Mouse (Mus musculus) gastrocnemius, adult 2 months (tissue): ENCODE data around the gene Dok5. TPM values are rescaled to one million over a fixed set of nuclear protein-coding genes. Genes with fewer than 3 reads are reported as not detected.

Source experiments
- DNase-seq: peaks from one replicate; pipeline ENCODE4 v3.0.0; 2022
- H3K27ac ChIP-seq: fragments of 200-600 bp; 2 replicates; pipeline ENCODE4 v1.8.1; 2022; ENCODE audit warnings: mild to moderate bottlenecking
- H3K4me3 ChIP-seq: fragments of 200-600 bp; 2 replicates; pipeline ENCODE4 v1.8.1; 2022; ENCODE audit warnings: mild to moderate bottlenecking, moderate library complexity
- CTCF ChIP-seq: fragments of 200-600 bp; IDR thresholded peaks from 2 replicates; pipeline ENCODE4 v1.8.1; 2022; ENCODE audit warnings: antibody characterized with exemption, mild to moderate bottlenecking, moderate library complexity
- intact Hi-C: fragments of 180-260 bp; cut with DNase I; formaldehyde crosslinking; loops from one replicate; pipeline ENCODE4 v1.15.1; 2025
- total RNA-seq, 2 experiments: library from RNA; stranded (reverse); gene quantifications; 2 replicates each; pipeline ENCODE4 v1.2.3; 2021

The Dok5 gene
- total RNA-seq, 2 experiments from 2014 or later, result 2.9 to 3.8 TPM

GRCm38 (mm10) chr2:170862799-170863198 lies 131.2 kb downstream of the Dok5 start:
- intact Hi-C loops, result no loop called here
- DNase-seq, result no peak
- TF ChIP-seq CTCF, result no peak
- Histone ChIP-seq H3K4me3 (no peak overlapping the region), H3K27ac (no peak overlapping the region)

GRCm38 (mm10) chr2:170863201-170863600 lies 131.6 kb downstream of the Dok5 start:
- DNase-seq, result no peak
- H3K27ac ChIP-seq, result no peak overlapping the region
- intact Hi-C loops, result no loop called here
- no peak for TF ChIP-seq CTCF
- no peak overlapping the region for H3K4me3 ChIP-seq

- H3K4me3 ChIP-seq, result no peak overlapping the region
- TF ChIP-seq CTCF, result peak; percentile 45
- no peak for DNase-seq
- no peak overlapping the region for H3K27ac ChIP-seq
- intact Hi-C loops, result no loop called here
Measured at GRCm38 (mm10) chr2:170864043-170864442, 132.4 kb downstream of the Dok5 start.

GRCm38 (mm10) chr2:170864820-170865219 lies 133.2 kb downstream of the Dok5 start:
- no peak overlapping the region for H3K4me3 ChIP-seq
- H3K27ac ChIP-seq, result no peak overlapping the region
- no peak for DNase-seq
- intact Hi-C loops, result no loop called here
- TF ChIP-seq CTCF, result no peak

GRCm38 (mm10) chr2:170870566-170870965 lies 139.0 kb downstream of the Dok5 start:
- no peak overlapping the region for H3K27ac ChIP-seq
- no peak for DNase-seq
- no peak overlapping the region for H3K4me3 ChIP-seq
- no peak for TF ChIP-seq CTCF
- intact Hi-C loops, result no loop called here

GRCm38 (mm10) chr2:170871469-170871868 lies 139.9 kb downstream of the Dok5 start:
- Histone ChIP-seq H3K4me3 (no peak overlapping the region), H3K27ac (no peak overlapping the region)
- intact Hi-C loops, result no loop called here
- TF ChIP-seq CTCF, result no peak
- DNase-seq, result no peak

- TF ChIP-seq CTCF, result peak; percentile 93
- intact Hi-C loops, result loop anchor here (2.0 kb wide), 1 partner anchor 273 kb away; no protein-coding TSS in a partner anchor
- Histone ChIP-seq H3K4me3 (no peak overlapping the region), H3K27ac (no peak overlapping the region)
- peak; percentile 77 for DNase-seq
Measured at GRCm38 (mm10) chr2:170873382-170873781, 141.8 kb downstream of the Dok5 start.

- DNase-seq, result peak; percentile 72
- intact Hi-C loops, result loop anchor here (2.0 kb wide), 1 partner anchor 359 kb away; no protein-coding TSS in a partner anchor
- peak; percentile 87 for TF ChIP-seq CTCF
- Histone ChIP-seq H3K4me3 (no peak overlapping the region), H3K27ac (no peak overlapping the region)
Measured at GRCm38 (mm10) chr2:170877515-170877914, 145.9 kb downstream of the Dok5 start.

- intact Hi-C loops, result loop anchor here (2.0 kb wide), 1 partner anchor 359 kb away; no protein-coding TSS in a partner anchor
- Histone ChIP-seq H3K27ac (no peak overlapping the region), H3K4me3 (no peak overlapping the region)
- no peak for TF ChIP-seq CTCF
- no peak for DNase-seq
Measured at GRCm38 (mm10) chr2:170877936-170878335, 146.3 kb downstream of the Dok5 start.

- Histone ChIP-seq H3K4me3 (no peak overlapping the region), H3K27ac (no peak overlapping the region)
- intact Hi-C loops, result no loop called here
- DNase-seq, result no peak
- TF ChIP-seq CTCF, result no peak
Measured at GRCm38 (mm10) chr2:170884209-170884801, 152.7 kb downstream of the Dok5 start.

- H3K4me3 ChIP-seq, result peak overlapping the region; percentile 33
- no peak overlapping the region for H3K27ac ChIP-seq
- no peak for DNase-seq
- TF ChIP-seq CTCF, result no peak
- intact Hi-C loops, result no loop called here
Measured at GRCm38 (mm10) chr2:170887984-170888383, 156.4 kb downstream of the Dok5 start.

GRCm38 (mm10) chr2:170895096-170895495 lies 163.5 kb downstream of the Dok5 start:
- DNase-seq, result no peak
- intact Hi-C loops, result no loop called here
- TF ChIP-seq CTCF, result no peak
- Histone ChIP-seq H3K27ac (no peak overlapping the region), H3K4me3 (no peak overlapping the region)

GRCm38 (mm10) chr2:170902204-170903028 lies 170.8 kb downstream of the Dok5 start:
- no peak for DNase-seq
- no peak overlapping the region for H3K4me3 ChIP-seq
- intact Hi-C loops, result no loop called here
- TF ChIP-seq CTCF, result no peak
- H3K27ac ChIP-seq, result no peak overlapping the region

- H3K4me3 ChIP-seq, result no peak overlapping the region
- intact Hi-C loops, result no loop called here
- TF ChIP-seq CTCF, result no peak
- no peak overlapping the region for H3K27ac ChIP-seq
- no peak for DNase-seq
Measured at GRCm38 (mm10) chr2:170903029-170903306, 171.4 kb downstream of the Dok5 start.
